In genomic region chr19:8857689-8858088, GRCm38 (mm10) we compare ENCODE assay signal across 8 mouse cellular contexts. TPM values are rescaled to one million over a fixed set of nuclear protein-coding genes. Genes with fewer than 3 reads are reported as not detected.
A peak's percentile ranks its signal among the peaks of the same experiment; 100 is the strongest.
DNase-seq lines count a peak whose midpoint lies in the region; ATAC-seq and TF ChIP-seq lines count a peak whose summit lies in the region.

No protein-coding gene starts in this region.

- no peaks in the 10 kb centered on the region for H3K9me3 ChIP-seq in G1E (replicated peaks)

- peak; percentile 63 for DNase-seq in layer of hippocampus, adult 11-12 months (ENCODE audit: low spot score)
- DNase-seq in layer of hippocampus, adult 8-10 months (ENCODE audit: low spot score in 2 of 2): no peak
- no peak for DNase-seq in G1E (ENCODE audit: low spot score)
- peak; percentile 76 for DNase-seq in brain, adult 2 months (ENCODE audit: low read depth, low spot score)
- peak; percentile 52 to 64 for DNase-seq in kidney, adult 8-10 months
- no peak for DNase-seq in urinary bladder, postnatal 25 days (ENCODE audit: low spot score)
- DNase-seq in ovary, postnatal 14 days (ENCODE audit: low spot score): no peak

- ATAC-seq in G1E (ENCODE audit: extremely low read depth, insufficient number of reproducible peaks, low FRiP score, poor library complexity, severe bottlenecking): no peak
- ATAC-seq in megakaryocyte-erythroid progenitor cell, adult 5-6 weeks (replicated peaks; ENCODE audit: low FRiP score, low TSS enrichment, poor library complexity, severe bottlenecking): 0 out of 2 replicates have a peak, but pooled peaks have one; percentile 52

- H3K4me1 ChIP-seq in G1E (ENCODE audit: insufficient read depth, low read depth, low read length): no peaks in the 10 kb centered on the region

- H3K36me3 ChIP-seq in G1E (replicated peaks): no peaks in the 10 kb centered on the region

- H3K27me3 ChIP-seq in G1E (ENCODE audit: insufficient read depth, low read length): peaks cover 3% of the 10 kb centered on the region

- peak; percentile 28; the same call in 1 of the 2 replicates for TF ChIP-seq CTCF in G1E (IDR thresholded peaks at IDR 0.05; ENCODE audit: low read depth, low read length)

- no peak overlapping the region for H3K4me3 ChIP-seq in G1E (ENCODE audit: low read depth, low read length)

RNA-seq across cellular contexts. Expression of gene Lrrn4cl, which starts 7.1 kb away (rescaled TPM):
- total RNA-seq in layer of hippocampus, adult 8-10 months (2022): under 1 TPM; 0.45 to 0.74 (median 0.55) TPM
- total RNA-seq in G1E (2014; fragmentation: Nextera tagmentation) (not detected in 2 replicates), G1E (2017) (0.06 and 0.16 TPM in 2 replicates)
- polyA plus RNA-seq in G1E (2012): not detected in 2 replicates
- 0.52 TPM in 1 of 2 replicates, not detected in the other for total RNA-seq in megakaryocyte-erythroid progenitor cell, adult 5-6 weeks (2014; fragmentation: Nextera tagmentation)
- total RNA-seq in megakaryocyte-erythroid progenitor cell, adult 5-6 weeks (2017): 1.5 TPM in 1 of 2 replicates, not detected in the other

RNA-seq across cellular contexts. Expression of gene Ubxn1, which starts 13.6 kb away (rescaled TPM):
- 100 to 1,000 TPM in 2 of 4 experiments, 10 to 100 TPM in 2; 87.8 to 123 (median 106) TPM for total RNA-seq in layer of hippocampus, adult 8-10 months (2022)
- total RNA-seq in G1E (2014; fragmentation: Nextera tagmentation) (101 and 102 TPM in 2 replicates), G1E (2017) (184 and 203 TPM in 2 replicates)
- 233 and 309 TPM in 2 replicates for polyA plus RNA-seq in G1E (2012)
- 148 and 194 TPM in 2 replicates for total RNA-seq in megakaryocyte-erythroid progenitor cell, adult 5-6 weeks (2014; fragmentation: Nextera tagmentation)
- total RNA-seq in megakaryocyte-erythroid progenitor cell, adult 5-6 weeks (2017): 235 and 295 TPM in 2 replicates

RNA-seq across cellular contexts. Expression of gene Gng3, which starts 18.7 kb away (rescaled TPM):
- 100 to 1,000 TPM; 125 to 148 (median 143) TPM for total RNA-seq in layer of hippocampus, adult 8-10 months (2022)
- total RNA-seq in G1E (2014; fragmentation: Nextera tagmentation) (not detected in 2 replicates), G1E (2017) (0.11 TPM in 1 of 2 replicates, not detected in the other)
- not detected in 2 replicates for polyA plus RNA-seq in G1E (2012)
- total RNA-seq in megakaryocyte-erythroid progenitor cell, adult 5-6 weeks (2014; fragmentation: Nextera tagmentation): 0.57 TPM in 1 of 2 replicates, not detected in the other
- total RNA-seq in megakaryocyte-erythroid progenitor cell, adult 5-6 weeks (2017): 0.30 and 1.3 TPM in 2 replicates

RNA-seq across cellular contexts. Expression of gene Bscl2, which starts 20.4 kb away (rescaled TPM):
- 100 to 1,000 TPM in 3 of 4 experiments, 10 to 100 TPM in 1; 98.1 to 115 (median 106) TPM for total RNA-seq in layer of hippocampus, adult 8-10 months (2022)
- total RNA-seq in G1E (2014; fragmentation: Nextera tagmentation): 17.0 and 20.5 TPM in 2 replicates
- total RNA-seq in G1E (2017): 5.5 and 6.6 TPM in 2 replicates
- polyA plus RNA-seq in G1E (2012): 6.5 and 9.0 TPM in 2 replicates
- total RNA-seq in megakaryocyte-erythroid progenitor cell, adult 5-6 weeks (2014; fragmentation: Nextera tagmentation): 70.3 and 71.7 TPM in 2 replicates
- 29.5 TPM in 2 replicates for total RNA-seq in megakaryocyte-erythroid progenitor cell, adult 5-6 weeks (2017)

RNA-seq across cellular contexts. Expression of gene Uqcc3, which starts 23.0 kb away (rescaled TPM):
- total RNA-seq in layer of hippocampus, adult 8-10 months (2022): 10 to 100 TPM; 23.4 to 37.2 (median 29.5) TPM
- total RNA-seq in G1E (2014; fragmentation: Nextera tagmentation): 22.3 and 24.8 TPM in 2 replicates
- 107 and 112 TPM in 2 replicates for total RNA-seq in G1E (2017)
- polyA plus RNA-seq in G1E (2012): 39.6 and 41.1 TPM in 2 replicates
- total RNA-seq in megakaryocyte-erythroid progenitor cell, adult 5-6 weeks (2014; fragmentation: Nextera tagmentation): 46.7 and 54.1 TPM in 2 replicates
- 73.3 and 94.5 TPM in 2 replicates for total RNA-seq in megakaryocyte-erythroid progenitor cell, adult 5-6 weeks (2017)

Comparison
In these comparisons a context has a peak if more than half of its experiments do, and no peak if none do; other contexts are left out.
1. DNase-seq: peak in layer of hippocampus, adult 11-12 months (single experiment), brain, adult 2 months (single experiment) and kidney, adult 8-10 months (2 of 2); none in layer of hippocampus, adult 8-10 months (0 of 2), G1E (single experiment), urinary bladder, postnatal 25 days (single experiment) and ovary, postnatal 14 days (single experiment).
2. RNA of gene Gng3, which starts 18.7 kb away (total RNA-seq): 125 to 148 TPM in layer of hippocampus, adult 8-10 months; 0.30 to 1.3 TPM in megakaryocyte-erythroid progenitor cell, adult 5-6 weeks and 0.11 TPM in G1E; every median in the first group is over 10 times any median in the second.